Mouse (Mus musculus) gastrocnemius, postnatal 10 days (tissue): Measurements from ENCODE around the gene Adgrb3. TPM values are rescaled to one million over a fixed set of nuclear protein-coding genes. Genes with fewer than 3 reads are reported as not detected.
A peak's percentile ranks its signal among the peaks of the same experiment; 100 is the strongest.
"Not testable (repeated sequence)": the region's sequence is repeated elsewhere in the genome, so short reads cannot be mapped to it uniquely, and the experiment has no call there.

Experiments
- DNase-seq: peaks from one replicate; pipeline ENCODE4 v3.0.0; 2021; ENCODE audit warnings: mixed read lengths
- total RNA-seq, 2 experiments: library from RNA; stranded (reverse); gene quantifications; 2 replicates each; pipeline ENCODE4 v1.2.3; 2021

The Adgrb3 gene
- total RNA-seq, 2 experiments from 2014 or later: 0.63 to 0.72 TPM

DNA sequence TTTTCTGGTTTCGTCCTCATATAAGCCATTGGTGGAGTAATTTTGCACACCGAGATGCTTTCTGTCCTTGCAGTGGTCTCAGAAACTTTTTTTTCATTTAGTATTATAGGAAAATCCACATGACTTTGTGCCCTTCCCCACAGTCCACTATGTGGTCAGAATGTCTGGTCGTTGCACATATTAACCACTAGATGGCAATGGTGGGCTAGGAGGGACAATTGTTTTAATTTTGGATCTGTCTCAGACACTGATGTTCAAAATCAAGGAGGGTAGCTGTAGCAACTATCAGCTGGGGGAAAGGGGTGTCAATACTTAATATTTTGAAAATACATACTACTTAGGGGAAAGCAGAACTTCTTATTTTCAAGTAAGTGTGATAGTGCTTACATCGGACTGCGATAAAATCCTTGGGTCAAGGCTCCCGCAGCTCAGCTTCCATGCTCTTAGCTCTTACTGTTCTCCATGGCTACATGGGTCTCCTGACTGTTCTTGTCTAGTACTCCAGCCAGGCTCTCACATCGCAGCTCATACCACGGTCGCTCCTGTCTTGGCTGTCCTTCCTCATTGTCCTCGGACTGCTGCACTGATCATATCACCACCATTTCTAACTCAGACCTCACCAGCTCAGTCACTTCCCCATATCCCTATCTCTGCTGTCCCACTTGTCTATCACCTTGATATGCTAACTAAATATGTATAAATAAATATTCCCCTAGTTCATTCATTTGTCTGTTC lies 319.0 kb downstream of the Adgrb3 start:
- DNase-seq: no peak

DNA sequence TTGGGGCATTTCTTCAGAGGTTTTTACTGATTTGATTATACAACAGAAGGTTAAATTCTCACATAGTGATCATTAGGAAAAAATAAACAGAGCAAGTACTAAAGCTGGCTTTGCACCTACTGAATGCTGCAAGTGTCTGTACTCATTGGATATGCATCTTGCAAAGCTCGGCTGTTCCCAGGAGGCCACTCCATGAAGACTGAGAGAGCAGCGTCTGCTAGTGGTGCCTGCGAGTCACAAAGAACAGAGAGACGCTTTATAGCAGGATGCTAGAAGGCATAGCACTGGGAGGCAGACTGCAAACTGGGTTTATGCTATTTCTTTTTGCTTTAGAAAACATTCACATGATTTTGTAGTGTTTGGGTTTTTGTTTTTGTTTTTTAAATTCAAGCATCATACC lies 325.2 kb downstream of the Adgrb3 start:
- no peak for DNase-seq

GRCm38 (mm10) chr1:25503524-25503923 lies 326.0 kb downstream of the Adgrb3 start:
- DNase-seq: no peak

DNA sequence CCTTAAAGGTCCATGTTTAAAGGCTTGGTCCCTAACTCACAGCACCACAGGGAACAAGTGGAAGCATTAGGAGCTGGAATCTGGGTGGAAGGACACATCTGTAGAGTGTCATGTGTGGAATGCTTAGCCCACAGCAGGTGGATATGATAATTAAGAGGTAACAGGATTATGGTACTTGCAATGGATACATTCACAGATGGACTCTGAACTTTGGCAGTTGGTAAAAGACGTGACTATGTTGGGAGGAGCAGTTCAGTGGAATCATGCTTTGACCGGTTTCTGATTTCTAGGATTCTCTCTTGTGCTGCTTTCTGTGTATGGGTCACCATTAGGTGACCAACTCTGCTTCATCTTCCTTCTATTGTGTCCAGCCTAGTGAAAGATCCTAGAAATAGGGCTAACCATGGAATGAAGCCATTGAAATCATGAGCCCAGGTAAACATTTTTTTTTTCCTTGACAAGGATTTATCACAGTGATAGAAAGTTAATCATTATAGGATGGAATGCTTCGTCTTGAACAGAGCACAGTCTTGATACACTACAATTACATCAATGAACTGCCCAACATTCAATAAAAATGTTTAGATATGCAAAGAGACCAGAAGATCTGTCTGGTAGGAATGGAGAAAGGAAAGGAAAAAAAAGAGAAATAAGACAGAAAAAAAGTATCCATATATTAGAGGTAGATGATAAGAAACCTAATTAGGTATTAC lies 334.1 kb downstream of the Adgrb3 start:
- DNase-seq: no peak

- no peak for DNase-seq
Measured at GRCm38 (mm10) chr1:25491503-25491902, 338.0 kb downstream of the Adgrb3 start.

- DNase-seq: no peak
Measured at GRCm38 (mm10) chr1:25490174-25490573, 339.3 kb downstream of the Adgrb3 start.

DNA sequence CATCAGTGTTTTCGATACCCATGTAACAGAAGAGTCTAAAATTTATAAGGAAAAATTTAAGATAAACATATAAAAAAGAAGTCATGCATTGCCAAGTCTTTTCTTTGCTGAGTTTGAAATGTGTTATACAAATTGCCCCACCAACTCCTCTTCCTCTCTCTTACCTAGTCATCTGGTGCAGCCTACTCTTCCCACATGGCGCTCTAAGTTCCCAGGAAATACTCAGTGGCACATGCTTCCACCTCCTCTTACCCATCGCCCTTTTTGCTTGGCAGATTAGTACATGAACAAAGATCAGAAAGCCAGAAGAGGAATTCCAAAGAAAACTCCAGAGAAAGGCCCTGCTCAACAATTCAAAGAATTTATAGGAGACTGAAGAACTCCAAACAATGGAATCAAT lies 353.8 kb downstream of the Adgrb3 start:
- no peak for DNase-seq

DNA sequence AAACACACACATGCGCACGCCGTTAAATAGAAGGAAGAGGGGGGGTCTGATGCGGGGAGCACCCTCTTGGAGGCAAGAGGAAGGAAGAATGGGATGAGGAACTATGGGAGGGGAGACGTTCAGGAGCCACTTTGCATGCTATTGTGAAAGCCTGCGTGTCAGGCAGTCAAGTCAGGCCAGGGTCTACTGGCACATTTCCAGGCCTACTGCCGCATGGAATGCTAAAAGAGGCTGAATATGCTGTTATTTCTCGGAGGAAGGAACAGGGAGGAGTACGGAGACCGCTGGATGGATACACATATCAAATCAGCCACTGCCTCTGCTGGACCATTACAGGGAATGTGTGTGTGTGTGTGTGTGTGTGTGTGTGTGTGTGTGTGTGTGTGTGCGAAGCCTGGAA lies 355.0 kb downstream of the Adgrb3 start:
- peak; percentile 2 for DNase-seq

- DNase-seq: not testable (repeated sequence)
Measured at GRCm38 (mm10) chr1:25471612-25472011, 357.9 kb downstream of the Adgrb3 start.

GRCm38 (mm10) chr1:25462612-25463011 lies 366.9 kb downstream of the Adgrb3 start:
- DNase-seq: no peak

GRCm38 (mm10) chr1:25435506-25435905 lies 394.0 kb downstream of the Adgrb3 start:
- no peak for DNase-seq

GRCm38 (mm10) chr1:25430219-25430862 lies 399.2 kb downstream of the Adgrb3 start:
- DNase-seq: no peak

- no peak for DNase-seq
Measured at GRCm38 (mm10) chr1:25420701-25421100, 408.8 kb downstream of the Adgrb3 start.

- no peak for DNase-seq
Measured at GRCm38 (mm10) chr1:25419378-25419777, 410.1 kb downstream of the Adgrb3 start.

- DNase-seq: no peak
Measured at GRCm38 (mm10) chr1:25415084-25415483, 414.4 kb downstream of the Adgrb3 start.

GRCm38 (mm10) chr1:25364186-25364585 lies 465.3 kb downstream of the Adgrb3 start:
- no peak for DNase-seq

DNA sequence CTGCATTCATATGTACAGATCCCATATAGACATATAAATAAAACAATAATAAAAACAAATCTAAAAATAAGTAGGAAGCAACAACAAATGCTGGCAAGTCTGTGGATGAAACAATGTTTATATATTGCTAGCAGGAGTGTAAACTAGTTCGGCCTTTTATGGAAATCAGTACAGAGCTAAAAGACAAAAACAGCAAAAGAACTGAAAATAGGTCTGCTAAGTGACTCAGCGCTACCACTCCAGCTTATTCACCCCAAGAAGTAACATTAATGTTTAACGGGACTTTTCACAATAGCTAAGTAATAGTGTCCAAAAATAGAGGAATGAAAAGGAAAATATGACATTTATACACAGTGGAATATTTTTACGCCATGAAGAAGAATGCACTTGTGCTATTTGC lies 471.0 kb downstream of the Adgrb3 start:
- DNase-seq: no peak

DNA sequence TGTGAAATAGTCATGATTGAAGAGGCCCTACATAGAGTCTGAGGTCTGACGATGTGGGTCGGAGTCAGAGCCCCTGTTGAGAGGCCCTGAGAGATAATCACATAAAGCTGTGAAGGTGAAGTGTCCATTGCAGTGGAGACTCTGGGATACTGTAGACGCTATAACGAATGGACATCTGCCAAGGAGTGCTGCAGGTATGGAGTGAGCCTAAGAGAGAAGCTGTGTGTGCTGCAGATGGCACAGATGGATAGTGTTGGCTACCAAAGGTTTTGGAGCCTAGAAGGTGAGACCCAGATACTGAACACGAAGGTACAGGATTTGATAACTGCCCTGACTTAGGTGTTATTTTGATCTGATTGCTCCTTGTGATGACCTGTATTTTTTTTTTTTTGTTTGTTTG lies 474.0 kb downstream of the Adgrb3 start:
- no peak for DNase-seq

- DNase-seq: no peak
Measured at GRCm38 (mm10) chr1:25344876-25345275, 484.6 kb downstream of the Adgrb3 start.

DNA sequence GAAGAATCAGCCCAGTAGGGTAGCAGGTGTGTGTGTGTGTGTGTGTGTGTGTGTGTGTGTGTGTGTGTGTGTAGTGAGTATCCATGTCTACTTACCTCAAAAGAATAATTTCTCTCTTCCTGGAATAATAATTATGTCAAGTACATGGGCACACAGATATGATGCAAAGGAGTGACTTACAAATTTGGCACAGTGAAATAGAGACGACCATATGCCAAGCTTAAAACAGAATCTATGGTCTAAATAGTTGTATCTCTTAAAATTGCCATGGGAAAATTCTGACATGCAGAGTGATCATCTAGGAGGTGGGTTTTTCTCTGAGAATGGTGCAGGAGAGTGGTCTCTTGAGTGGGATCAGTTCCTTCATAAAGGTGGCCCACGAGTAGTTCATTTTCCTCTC lies 504.1 kb downstream of the Adgrb3 start:
- DNase-seq: no peak

GRCm38 (mm10) chr1:25317142-25317541 lies 512.4 kb downstream of the Adgrb3 start:
- no peak for DNase-seq

DNA sequence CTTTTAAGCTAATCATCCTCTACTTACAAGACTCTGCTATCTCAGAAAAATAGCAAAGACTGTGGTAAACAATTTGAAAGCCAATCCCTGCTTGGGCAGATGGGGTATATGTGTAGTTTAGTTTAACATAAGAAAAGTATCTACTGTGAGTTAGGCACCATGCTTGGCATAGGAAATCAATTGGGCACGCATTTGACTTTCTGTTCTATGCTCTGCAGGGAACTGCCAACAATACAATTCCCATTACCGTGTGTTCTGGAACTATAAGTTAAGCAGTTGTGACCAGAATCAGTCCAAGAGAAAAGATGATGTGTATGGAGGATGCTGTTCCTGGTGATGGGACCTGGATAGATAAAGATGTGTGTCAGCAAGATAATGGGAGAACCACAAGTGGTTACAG lies 517.2 kb downstream of the Adgrb3 start:
- no peak for DNase-seq

DNA sequence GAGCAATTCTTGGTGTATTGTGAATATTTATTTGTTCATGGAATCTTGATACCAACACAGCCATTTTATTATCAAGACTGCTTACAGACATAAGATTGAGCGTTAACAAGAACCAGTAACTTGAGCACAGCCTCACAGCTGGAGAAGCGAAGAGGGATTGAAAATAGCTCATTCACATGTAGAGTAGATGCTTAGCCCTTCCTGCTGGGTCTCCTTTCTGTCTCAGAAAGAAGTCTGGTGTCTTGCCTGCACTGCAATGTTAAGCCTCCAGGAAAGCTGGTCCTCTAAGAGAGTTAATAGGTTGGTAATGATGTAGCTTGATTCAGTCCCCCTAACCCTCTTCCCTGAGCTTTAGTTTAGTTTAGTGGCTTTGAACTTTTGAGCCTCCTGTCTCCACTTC lies 519.4 kb downstream of the Adgrb3 start:
- no peak for DNase-seq
